Mouse (Mus musculus) liver, postnatal 0 days (tissue): ENCODE data around the gene Slc24a3.

Experiments used
- CTCF ChIP-seq: sonication (generic); IDR thresholded peaks from 2 replicates; pipeline ENCODE4 v1.5.1; 2016; ENCODE audit warnings: antibody characterized with exemption, low read depth
- EP300 ChIP-seq: IDR thresholded peaks from 2 replicates; pipeline ENCODE4 v1.6.1; 2016; ENCODE audit warnings: antibody characterized with exemption, low read depth, mild to moderate bottlenecking

DNA sequence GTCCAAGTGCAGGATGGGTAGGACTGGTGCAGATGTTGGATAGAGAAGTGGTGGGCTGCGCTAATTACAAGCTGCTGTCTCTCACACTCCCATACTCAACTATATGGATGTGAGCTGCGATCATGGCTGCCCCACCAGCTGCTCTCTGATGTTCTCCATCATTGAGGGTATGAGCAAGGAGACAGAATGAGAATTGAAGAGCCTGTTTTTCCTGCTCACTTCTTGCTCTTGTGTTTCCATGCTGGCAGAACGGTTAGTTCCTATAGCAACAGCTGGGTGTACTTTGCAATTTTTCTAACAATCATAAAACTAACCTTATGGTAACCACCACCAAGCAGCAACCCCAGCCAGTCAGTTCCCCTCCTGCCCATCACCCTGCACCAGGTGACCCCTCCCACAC, 39.8 kb upstream of the Slc24a3 start:
- TF ChIP-seq CTCF (no peak), EP300 (no peak)
